Mouse (Mus musculus): ENCODE measurements around the gene Pard3b.

The Pard3b gene

DNA sequence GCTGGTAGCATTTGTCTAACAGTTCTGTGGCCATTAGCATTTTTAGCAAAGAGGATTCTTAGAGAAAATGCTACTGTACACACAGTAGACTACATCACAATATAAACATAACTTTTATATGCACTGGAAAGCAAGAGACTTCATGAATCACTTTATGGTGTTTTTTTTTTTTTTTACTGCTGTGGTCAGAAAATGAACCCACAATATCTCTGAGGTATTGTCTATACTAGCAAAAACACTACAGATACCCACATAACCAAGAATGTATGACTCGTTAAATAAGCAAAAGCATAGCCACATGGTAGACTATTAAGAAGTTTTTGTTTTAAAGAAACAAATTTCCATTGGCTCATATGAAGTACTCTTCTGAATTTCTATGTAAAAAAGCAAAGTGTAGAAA is 827.9 kb downstream of the Pard3b start:
- no peak for DNase-seq (ENCODE audit: low spot score)

DNA sequence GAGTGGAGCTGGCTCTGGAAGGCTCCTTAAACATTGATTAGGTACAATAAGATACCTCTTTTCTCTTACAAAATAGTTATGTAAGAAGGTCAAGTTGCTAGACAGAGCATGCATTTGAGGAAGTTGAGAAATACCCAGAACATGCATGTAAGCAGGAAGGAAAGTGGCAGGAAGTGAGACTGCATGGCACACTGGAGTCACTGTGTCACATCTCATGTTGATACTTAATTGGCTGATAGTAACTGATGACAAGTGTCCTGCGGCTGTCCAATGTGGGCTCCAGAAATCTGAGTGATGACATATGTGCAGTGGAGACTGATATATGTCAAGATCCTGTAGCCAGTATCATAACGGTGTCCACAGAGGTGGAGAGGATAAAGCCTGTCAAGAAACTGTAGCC is 844.4 kb downstream of the Pard3b start:
- no peak for DNase-seq (ENCODE audit: low spot score)

DNA sequence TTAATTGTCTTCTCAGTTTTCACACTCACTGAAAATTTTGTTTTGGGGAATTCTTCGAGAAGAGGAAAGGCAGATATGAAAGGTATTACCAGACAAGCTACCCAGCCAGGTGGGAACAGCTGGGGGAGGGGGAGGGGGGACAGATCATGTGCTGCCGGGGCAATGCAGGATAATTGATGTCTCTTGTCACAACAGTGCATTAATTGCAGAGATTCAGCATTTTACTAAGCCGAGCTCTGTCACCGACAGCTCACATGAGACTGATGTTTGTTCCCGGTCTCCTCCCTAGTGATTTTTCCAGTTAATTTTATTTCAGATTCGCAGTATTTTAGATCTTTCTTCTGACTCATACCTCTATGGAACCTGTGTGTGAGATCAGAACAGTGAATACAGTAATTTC is 850.2 kb downstream of the Pard3b start:
- no peak for DNase-seq (ENCODE audit: low spot score)

DNA sequence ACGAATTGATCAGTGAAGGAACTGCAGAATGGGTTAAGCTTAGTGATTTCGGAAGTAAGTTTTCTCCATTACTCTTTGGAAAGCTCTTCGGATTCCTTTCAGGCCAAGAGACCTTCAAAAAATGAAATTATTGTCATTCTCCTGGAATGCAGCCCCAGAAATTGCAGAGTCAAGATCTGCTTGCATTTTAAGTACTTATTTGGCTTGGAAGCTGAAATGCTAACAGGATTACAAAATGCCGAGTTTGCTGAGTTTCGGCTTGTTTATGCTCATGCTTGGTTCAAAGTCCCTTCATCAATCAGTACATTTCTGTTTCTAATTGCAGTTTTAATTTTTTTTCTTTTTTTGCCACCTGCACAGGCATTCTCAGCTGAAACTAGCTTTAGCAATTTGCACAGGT is 860.5 kb downstream of the Pard3b start:
- DNase-seq (ENCODE audit: low spot score) = no peak

DNA sequence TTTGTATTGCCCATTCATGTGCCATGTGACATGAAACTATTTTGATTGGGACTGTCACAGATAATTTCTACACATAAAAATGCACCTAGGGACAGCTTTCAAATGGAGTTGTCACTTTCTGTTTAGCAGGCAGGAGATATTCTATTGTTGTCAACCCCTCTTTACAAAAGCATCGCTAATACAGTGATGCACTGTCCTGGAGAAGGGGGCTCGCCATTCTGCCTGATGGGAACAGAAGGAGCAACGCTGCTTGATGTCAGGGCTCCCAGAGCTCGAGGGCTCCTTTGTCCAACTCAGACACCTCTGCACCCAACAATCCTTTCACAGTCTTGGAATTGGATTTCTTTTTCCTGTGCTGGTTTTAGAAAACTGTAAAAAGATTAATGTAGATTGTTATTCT is 871.9 kb downstream of the Pard3b start:
- DNase-seq (ENCODE audit: low spot score) = no peak

DNA sequence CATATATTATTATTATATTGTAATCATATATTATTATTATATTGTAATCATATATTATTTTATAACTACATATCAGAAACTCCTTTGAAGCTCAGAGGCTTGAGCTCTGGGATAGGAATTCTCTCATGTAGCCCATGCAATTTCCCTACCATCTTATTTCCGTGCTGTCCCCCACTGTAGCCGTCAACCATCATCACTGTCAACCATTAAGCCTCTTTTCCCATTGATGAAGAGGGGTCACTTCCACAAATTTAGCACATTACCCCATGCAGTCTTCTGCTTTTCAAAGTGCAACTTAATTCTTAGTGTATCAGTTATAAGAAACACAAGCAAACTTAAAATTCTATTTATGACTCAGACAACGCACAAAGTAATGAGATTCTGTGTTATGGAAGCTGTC is 873.1 kb downstream of the Pard3b start:
- DNase-seq (ENCODE audit: low spot score) = no peak

DNA sequence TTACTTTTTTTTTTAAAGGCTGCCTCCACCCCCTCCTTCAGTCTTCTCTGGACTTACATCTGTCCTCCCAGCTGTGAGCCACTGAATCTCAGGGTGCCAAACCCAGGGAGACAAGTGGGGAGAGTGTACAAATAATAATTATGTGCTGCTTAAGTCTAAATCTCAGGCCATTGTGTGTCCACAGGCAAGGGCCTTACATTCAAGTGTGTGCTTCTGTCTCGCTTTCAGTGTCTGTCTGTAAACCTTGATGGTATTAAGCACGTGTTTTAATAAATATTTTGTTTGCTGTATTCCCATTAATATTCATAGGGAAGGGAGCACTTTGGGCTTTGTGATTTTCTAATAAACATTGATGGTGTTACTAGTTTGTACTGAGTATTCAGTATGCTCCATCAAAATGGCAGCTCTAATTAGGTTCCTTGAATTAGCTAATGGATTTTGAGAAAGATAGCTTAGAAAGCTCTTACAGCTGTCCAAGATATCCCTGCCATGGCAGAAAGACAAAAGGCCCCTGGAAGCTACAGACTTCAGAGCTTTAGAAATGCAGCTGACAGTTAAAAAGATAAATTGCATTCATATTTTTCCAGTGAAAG is 880.1 kb downstream of the Pard3b start:
- no peak for DNase-seq (ENCODE audit: low spot score)

DNA sequence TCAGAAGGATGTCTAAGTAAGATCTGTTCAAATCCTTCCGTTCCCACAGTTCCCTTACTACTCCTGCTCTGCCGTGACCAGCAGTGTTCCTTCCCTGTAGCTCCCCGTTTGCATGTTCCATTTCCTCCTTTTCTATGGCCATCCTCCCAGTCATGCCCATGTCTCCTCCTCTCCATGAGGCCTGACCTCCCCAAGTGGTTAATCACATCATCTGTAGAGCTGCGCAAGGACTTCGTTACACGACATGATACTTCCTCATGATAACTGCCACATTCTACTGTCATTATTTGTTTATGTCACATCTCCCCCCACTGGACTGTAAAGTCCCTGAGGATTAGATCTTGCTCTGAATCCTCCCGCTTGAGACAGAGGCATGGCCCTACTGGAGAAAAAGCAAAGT is 882.7 kb downstream of the Pard3b start:
- DNase-seq (ENCODE audit: low spot score) = no peak

DNA sequence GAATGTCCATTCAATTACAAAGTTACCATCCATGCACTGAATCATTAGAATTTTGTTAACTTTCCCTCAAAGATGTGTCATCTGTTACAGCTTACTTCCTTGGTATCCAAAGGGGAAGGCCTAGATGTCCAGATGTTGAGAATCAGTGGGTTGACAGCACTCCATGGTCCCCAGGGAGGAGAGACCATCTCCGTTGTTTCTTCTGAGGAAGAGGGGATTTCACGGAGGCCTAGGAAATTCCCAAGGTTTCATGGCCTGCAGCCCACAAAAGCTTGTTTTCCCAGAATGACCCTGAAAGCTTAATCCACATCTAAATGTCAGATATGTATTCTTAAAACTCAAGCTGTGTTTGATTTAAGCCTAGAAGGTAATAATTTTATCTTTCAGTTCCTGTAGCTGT is 884.1 kb downstream of the Pard3b start:
- no peak for DNase-seq (ENCODE audit: low spot score)

DNA sequence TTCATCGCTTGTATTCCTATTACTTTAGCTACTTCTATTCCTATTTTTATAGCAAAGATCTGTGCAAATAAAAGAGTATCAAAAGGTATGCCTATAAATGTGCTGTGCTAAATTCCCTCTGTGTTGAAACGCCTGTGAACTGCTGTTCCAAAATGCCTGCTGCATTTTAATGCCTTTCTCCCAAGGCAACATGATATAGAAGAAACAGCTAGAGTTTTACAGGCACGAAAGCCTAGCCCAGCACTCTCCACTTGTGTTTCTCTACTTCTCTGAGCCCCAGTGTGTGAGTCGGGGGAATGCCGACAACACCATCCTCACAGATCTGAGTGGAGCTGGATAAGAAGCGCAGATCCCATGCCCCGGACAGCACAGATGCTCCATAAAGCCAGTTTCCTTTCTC is 889.2 kb downstream of the Pard3b start:
- no peak for DNase-seq (ENCODE audit: low spot score)

DNA sequence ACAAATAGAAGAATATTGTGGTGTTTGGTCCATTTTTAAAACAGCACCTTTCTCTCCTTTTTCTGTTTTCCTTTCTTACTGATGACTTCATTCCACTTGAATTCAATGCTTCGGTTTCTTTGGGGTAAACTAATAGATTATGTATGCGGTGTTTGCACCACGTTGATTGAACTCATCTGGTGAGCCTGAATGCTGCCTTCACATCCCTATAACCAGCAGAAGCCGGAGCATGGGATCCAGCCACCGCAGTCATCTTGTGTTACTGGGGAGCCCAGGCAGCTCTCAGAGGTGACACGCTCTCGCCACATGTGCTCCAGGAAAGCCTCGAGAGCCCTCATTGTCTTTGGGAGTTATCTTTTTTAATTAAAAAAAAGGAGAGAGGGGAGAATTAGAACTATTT is 891.3 kb downstream of the Pard3b start:
- DNase-seq (ENCODE audit: low spot score) = no peak

DNA sequence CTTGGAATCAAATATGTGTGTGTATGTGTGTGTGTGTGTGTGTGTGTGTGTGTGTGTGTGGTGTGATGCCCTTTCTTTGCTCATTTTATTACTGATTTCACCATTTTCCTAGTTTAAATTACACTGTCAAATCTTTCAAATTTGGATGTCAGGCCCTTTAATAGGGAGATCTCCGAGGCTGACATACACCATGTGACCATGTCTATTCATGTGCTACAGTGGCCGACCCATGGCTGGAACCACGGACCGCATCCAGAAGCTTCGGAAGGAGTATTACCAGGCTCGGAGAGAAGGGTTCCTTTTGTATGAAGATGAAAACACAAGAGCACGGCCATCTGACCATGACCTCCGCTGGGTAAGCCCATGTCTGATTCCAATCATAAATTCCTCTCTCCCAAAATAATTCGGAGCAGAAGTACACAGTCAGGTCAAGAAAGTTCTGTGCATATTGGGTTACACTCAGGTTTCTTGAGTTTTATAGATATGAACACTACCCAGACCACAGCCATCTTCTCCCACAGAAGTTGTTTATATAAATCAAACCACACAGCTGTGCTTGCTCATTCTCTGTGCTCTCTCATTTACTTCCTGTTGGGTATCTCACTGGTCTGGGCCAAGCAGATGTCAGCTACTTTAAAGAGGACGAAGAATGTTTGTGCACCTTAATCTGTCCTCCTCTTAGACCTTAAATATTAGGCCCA is 894.0 kb downstream of the Pard3b start:
- DNase-seq (ENCODE audit: low spot score) = no peak

DNA sequence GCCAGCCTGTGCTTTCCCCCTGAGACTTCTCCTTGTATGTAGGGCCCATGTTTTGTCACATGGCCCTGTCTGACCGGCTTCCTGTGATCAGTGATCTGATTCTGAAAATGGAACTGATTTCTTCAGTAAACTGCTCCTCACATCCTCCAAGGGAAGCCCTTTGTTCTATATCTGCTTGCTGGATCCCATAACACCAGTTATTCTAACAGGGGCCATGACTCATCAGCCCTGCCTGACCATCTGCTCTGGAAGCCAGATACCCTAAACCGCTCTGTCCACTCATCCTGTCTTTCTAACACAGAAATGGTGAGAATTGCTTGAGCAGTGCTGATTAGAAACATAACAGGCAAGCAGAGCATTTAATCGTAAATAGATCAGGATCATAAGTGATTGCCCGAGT is 910.3 kb downstream of the Pard3b start:
- DNase-seq (ENCODE audit: low spot score) = no peak

DNA sequence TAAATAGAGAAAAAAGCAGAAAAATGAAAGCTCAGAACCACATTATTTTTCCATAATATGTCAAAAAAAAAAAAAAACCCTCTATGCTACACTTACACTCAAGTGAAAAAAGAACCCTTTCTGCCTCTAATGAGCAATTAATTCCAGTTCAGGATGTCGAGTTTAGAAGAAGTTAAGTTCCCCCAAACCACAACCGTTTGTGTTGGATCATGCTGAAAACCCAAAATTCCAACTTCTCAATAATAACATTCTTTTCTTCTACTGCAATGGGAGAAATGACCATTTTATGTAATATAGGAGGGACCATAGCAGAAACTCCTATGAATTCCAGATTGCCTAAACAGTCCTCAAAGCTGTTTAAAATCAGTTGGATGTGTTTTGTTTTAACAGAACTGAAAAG is 911.9 kb downstream of the Pard3b start:
- no peak for DNase-seq (ENCODE audit: low spot score)

DNA sequence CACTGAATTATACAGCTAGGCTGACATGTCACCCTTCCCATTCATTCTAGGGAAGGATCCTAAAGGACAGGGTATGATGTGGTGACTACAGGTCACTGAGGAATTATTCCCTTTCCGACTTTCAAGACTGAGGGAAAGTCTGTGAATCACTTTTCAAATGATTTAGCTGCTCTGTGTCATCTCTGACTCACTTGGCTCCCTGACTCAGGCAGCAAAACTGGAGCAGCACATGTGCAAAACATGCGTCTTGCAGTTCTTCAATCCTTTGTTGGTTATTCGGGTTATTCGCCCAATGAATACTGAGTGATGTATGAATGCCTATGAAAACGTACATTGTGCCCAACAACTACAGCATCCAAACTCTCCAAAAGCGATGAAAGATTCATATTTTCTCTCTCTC is 912.9 kb downstream of the Pard3b start:
- DNase-seq (ENCODE audit: low spot score) = no peak

DNA sequence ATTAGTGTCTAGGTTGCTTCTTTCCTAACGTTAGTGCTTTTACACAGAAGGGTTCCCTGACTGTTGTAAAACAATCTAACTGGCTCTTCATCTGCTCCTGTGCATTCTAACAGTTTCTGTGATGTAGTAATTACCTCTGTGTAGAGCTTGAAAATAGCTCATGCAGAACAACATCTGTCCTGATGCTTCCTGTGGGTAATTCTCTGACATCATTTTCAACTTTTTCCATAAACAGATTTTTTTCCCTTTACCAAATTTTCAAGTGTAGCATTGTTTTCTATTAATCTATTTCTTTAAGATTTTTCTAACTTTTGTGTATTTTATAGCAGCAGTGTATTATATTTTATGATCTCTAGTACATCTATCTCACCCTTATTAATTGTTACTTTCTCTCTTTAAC is 917.2 kb downstream of the Pard3b start:
- DNase-seq (ENCODE audit: low spot score) = no peak

DNA sequence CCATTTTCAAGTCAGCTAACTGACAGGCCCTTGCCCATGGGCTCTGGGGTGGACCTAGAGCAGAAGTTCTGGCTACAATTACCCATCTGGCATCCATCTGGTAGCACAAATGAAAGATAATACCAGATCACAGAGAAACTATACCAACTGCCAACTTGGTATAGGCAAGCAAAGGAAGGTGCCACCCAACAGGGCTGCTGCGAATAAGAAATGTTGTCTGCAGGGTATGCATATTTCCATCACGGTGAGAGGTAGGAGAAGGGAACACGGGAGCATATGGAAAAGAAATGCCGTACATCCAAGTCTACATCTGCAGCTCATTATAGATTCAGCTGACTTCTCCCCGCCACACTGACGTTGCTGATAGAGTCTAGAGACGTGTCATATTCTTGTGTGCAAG is 924.4 kb downstream of the Pard3b start:
- no peak for DNase-seq (ENCODE audit: low spot score)

DNA sequence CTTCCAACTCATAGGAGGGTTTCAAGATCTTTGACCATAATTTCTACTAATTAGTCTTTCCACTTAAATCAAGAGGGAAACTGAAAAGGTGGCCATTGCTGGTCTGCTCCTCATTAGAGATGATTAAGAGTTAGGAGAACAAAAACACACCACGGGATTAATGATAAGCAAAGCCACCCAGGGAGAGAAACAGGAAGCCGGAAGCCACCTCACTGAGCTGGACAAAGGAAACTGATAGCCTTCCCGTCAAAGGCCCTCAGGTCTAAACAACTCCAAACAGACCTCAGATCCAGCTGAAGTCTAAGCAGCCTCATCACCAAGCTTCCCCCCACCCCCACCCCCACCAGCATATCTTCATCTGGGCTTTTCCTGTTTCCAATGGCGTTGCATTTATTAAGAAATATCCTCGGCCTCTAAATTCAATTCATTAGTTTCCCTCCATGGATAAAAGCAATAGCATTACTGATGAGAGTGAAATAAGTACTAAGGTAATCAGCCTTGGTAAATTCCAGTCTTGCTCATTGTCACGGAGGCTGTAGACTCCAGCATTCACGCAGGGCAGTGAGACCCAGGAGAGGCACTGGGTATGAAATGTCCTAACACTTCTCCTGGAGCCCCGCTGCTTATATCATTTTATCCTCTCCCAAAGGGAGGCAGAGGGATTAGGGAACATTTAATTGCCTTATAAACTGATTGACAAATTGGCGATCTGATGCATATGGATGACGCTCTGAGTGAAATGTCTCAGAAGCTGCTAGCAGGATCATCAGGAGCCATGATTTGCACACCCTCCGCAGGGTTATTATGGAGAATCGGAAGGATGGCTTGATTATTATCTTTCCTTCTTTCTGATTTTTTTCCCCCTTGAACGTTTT is 925.9 kb downstream of the Pard3b start:
- no peak for DNase-seq (ENCODE audit: low spot score)

DNA sequence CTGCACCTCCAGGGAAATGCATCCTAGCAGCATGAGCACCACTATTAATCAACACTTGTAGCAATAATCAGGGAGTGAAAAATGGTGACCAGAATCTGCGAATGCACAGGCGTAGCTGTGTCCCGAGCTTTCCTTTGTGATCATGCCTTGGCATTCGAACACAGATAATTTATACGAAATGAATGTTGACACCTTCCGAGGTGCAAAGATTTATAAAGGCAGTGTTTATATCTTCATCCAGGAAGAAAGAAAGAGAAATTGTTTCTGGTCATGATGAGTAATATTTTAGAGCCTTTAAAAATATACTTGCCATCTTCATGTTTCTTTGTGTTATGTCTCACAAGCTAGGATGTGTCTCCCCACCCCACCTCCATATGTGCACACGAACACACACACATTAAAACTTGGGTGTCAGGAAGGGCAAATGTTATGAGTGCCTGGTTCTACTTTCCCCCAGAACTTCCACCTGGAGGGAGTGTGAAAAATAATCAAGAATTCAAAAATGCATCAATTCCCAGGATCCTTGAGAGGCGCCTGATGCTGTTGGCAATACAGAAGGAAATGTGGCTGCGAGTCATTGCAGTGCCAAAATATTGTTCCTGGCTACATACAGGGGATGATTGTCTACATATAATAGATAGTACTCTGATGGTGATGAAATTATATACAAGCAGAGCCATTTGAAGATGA is 926.6 kb downstream of the Pard3b start:
- DNase-seq (ENCODE audit: low spot score) = no peak

DNA sequence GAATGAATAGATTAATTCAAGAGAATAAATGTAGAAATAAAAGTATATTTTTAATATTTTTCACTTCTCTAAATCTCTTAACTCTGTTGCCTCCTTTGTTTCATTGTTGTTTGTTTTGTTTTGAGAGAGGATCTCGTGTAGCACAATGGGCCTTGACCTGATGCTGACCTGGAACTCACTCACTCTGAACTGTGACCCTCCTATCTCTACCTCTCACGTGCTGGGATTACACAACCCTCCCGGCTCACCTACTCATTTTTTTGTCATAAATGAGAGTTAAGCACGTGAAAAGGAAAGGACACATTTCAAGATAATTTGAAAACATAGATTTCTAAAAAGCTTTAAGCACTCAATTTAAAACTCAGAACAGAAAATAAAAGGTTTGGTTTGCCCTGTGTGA is 928.0 kb downstream of the Pard3b start:
- no peak for DNase-seq (ENCODE audit: low spot score)

DNA sequence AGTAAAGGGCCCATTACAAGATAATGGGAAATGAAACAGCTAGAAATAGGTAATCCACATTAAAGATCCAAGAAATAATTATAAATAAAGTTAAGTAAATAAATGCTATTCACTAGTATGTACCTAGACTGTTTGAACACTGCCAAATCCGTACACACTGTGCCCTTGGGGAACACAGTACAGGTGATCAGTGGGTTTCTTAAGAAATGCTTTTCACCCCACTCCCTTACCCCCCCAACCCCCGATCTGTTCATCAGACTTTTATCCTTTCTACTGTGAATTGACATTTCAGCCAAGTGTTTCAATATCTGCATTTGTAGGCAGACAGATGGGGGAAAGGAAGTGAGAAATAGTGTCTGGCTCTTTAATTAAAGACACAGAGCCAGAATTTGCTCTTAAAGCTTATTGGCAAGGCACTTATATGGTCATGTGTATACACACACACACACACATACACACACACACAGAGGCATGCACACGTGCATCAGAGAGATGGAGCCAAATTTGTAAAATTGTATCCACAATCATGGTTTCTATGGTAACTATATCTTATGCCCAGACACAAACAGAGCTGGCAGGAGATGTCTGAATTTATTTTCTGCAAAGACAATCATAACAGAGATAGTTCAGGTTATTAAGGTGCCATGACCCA is 938.4 kb downstream of the Pard3b start:
- no peak for DNase-seq (ENCODE audit: low spot score)

Data from ovary, postnatal 14 days (tissue).